Mouse (Mus musculus): ENCODE results near the gene Spag9.

DNA sequence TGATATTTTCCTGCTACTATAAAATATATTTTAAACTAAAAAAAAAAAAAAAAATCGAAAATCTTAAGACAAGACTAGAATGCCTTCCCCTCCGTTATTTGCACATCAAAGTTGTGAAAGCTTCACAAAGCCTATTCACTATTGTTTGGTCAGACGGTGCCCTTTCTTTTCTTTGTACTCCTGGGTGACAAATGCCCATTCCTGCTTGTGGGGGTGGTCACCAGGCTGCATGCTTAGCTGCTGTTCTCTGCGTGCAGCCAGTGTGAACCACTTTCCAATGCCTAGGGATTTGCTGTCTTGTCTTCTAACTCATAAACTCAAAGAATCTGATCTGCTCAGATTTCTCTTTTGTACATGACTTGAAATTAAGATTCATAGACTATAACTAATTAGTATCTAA, 49.1 kb downstream of the Spag9 start:
- no peak for TF ChIP-seq POLR2A (IDR thresholded peaks at IDR 0.05; ENCODE audit: low read depth, low read length)
- TF ChIP-seq CTCF (conservative IDR thresholded peaks at IDR 0.05 in 1 of 2, IDR thresholded peaks at IDR 0.05 in 1 of 2; ENCODE audit: low read depth in 2 of 2, low read length in 2 of 2) = no peak
- no peak for TF ChIP-seq UBTF (IDR thresholded peaks at IDR 0.05; ENCODE audit: low read depth, low read length)
- TF ChIP-seq ZKSCAN1 (IDR thresholded peaks at IDR 0.05; ENCODE audit: borderline replicate concordance, low read depth, low read length) = no peak
- no peak for TF ChIP-seq RAD21 (IDR thresholded peaks at IDR 0.05; ENCODE audit: low read depth, low read length)

All from CH12.LX (cell line).